Mouse (Mus musculus) embryo, embryonic 10 days (tissue): ENCODE data around the gene Dnm1.
A peak's percentile ranks its signal among the peaks of the same experiment; 100 is the strongest.
"Not testable (repeated sequence)": the region's sequence is repeated elsewhere in the genome, so short reads cannot be mapped to it uniquely, and the experiment has no call there.

ENCODE experiments used
- DNase-seq: peaks from one replicate; pipeline ENCODE4 v3.0.0-alpha.2; 2015; ENCODE audit warnings: low spot score

Dnm1 gene

DNA sequence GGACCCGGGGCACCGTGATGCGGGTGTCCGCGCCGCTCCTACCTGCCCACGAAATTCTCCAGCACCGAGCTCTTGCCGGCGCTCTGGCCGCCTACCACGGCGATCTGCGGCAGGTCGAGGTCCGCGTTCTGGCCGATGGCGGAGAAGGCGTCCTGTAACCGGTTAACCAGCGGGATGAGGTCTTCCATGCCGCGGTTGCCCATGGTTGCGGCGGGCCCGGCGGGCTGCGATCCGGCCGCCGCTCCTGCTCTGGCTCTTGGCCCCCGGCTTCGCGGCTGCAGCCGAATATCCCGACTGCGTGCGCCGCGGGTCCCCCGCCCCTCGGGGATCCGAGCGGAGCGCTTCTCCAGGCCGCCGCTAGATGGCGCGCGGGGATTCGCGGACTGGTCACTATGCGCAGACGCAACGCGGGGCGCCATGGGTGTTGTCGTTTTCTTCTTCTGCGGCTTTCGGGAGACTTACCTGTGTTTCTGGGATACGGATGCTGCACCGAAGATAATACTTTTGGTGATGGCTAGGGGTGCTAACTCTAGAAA, at the start of gene Dnm1:
Gene Dnm1, minus strand, starts transcription at position 332 of the 536 bp plus-strand sequence.
- DNase-seq: peak; percentile 92

DNA sequence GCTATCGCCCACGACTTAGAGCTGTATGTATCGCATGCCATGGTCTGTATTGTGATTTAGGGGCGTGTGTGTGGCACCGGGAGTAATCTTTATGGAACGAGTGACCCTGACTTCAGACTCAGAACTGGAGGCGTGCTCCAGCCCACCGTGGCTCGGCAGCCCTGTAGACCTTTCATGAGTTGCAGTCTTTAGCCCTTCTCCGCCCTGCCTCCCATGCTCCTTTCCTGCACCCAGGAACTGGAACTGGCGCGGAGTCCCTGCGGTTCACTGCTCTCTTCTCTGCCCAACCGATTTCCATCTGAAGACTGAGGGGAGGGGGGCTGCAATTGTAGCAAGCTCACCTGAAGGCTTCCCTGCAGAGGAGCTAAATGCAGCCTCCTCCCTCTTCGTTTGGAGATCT, 43.6 kb upstream of the Dnm1 start:
- peak; percentile 36 for DNase-seq

DNA sequence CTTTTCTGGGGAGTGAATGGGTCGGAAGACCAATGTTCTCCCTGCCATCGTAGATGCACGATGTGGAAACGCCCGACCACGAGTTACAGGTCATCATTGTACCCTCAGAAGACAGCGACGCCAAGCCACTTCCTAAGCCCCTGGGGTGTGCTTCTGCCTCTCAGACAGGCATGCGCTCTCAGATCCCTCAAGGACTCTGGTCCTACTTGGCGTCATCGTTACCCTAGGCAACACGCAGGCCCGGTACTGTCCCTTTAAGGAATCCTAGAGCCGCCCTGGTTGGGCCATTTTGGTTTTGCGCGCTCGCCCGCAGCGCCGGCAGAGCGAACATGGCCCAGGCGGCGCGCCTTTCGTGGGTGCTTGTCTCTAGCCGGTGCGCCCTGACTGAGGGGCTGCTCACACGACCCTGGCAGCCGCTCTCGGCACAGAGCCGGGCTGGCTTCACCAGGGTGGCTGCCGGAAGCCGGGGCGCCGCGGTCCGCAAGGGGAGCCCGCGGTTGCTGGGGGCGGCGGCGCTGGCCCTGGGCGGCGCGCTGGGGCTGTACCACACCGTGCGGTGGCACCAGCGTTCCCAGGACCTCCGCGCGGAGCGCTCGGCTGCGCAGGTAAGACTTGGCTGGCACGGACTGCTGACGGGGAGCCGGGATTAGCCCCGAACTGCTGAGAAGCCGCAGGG, 42.9 kb upstream of the Dnm1 start:
- DNase-seq: peak; percentile 96

DNA sequence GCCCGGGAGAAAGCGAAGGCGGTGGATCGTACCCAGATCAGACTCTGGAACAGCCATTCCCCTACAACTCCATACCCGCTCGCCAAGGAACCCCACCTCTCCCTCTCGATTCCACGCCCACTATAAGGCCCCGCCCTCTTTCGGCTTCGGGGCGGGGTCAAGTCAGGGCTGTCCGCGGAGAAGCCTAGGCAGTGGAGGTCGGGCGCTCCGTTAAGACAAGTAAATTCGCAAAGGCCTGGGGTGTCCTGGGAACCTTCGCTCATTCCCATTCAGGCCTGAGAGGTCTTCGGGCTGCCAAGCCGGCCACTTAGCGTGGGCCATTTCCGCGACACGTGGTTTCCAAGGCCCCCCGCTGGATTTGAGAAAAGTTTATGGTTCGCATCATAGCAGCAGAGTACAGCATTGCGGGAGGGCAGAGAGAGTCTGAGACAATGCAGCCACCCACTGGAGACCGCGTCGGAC, 42.4 kb upstream of the Dnm1 start, which contains the start of gene Ptges2:
Gene Ptges2, plus strand, starts transcription at position 413 of the 462 bp plus-strand sequence.
- DNase-seq: peak; percentile 91

DNA sequence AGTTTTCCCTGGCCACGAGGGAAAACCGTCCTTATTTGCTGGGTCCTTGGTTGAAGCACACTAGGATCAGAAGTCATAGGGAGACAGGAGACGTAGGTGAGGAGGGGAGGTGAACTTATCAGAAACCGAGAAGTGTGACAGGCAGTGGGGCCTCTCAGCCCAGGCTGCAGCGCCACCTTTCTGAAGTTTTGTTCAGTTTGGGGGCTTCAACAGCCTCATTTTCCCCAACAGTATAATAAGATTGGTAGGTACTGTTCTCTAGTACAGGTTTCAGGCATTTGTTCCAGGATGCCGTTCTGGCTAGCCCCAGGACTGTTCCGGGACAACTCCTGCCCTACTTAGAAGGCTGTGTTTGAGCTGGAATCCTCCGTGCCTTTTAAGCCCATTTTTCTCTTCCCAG, 41.8 kb upstream of the Dnm1 start:
- DNase-seq: peak; percentile 59

DNA sequence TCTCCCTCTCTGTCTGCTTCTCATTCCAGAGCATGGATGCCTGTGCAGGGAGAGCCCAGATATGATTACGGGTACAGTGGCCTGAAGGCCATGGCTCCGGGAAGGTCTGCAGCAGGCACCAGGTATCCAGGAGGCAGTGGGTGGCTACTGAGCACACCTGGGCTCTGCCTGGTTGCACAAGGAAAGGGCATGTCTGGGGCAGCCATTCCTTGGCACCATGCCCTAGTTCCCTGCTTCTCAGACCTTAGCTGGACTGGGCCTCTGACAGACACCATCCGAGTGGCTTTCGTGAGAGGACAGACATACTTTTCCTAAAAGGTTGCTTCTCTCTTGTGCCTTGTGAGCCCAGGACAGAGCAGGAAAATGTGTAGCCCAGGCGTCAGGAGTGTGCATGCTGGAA, 38.9 kb upstream of the Dnm1 start:
- no peak for DNase-seq

DNA sequence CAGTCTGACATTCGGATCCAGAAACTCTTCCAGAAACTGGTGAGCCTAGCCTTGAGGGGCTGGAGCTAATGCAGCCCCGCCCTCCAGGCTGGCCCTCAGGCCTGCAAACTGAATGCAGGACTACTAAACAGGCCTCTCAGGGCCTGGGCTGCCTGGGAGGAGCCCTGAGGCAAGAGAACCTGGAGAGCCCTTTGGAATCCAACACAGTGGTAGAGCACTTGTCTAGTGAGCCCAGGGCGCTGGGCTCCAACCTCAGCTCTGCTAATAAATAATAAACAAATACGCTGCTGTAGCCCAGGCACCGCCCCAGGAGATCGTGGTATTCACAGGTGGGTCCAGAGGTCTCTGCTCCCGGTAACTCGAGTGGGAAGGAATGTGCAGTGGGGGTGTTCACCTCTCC, 37.7 kb upstream of the Dnm1 start:
- no peak for DNase-seq

DNA sequence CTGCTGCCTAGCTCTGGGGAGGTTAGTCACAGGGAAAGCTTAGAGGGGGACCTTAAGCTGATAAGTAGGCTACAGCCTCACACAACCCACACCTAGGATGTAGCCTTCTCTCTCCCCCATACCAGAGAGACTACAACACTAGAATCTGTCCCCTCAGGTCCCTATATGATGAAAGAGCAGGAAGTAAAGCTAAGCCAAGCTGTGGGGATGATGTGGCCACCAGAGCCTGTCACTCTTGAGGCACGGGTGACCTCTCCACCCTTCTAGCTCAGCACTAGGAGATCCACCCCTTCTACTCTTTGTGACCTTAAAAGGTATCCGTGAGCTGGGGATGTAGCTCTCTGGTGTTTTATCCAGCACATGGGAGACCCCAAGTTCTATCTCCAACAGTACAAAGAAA, 36.0 kb upstream of the Dnm1 start:
- no peak for DNase-seq

DNA sequence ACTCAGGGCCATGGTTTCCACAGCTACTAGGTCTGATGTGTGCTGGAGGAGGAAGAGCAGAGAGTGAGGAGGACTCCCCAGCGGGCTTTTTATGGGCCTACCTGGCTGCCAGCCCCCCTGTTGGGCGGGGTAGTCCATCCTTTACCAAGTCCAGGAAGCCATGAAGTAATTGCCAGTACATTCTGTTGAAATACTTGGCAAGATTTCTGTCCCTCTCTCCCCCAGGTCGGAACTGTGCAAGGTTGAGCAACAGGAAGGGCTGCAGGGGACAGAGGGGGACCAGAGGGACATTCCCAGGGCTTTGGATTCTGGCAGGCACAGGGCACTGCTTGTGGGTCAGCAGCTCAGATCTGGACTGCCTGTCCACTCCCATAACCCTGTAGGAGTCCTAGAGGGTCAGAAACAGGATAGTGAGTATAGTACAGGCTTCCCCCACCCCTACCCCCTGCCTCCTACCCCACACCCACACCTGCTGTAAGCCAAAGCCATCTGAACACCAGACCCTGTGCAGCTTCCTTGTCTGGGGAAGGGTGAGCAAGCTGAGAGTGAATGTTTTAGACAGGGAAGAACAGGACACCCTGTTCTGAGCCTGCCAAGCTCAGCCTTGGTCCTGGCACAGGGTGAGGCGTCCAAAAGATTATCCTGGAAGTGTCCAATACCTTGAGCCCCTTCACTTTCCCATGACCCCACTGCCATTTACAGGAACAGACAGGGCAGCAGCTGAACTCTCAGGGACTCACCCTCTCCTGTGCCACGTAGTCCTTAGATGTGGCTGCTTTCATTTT, 34.8 kb upstream of the Dnm1 start, which contains the start of gene Lcn2:
Gene Lcn2, minus strand, starts transcription at position 547 of the 785 bp plus-strand sequence.
- DNase-seq: no peak

DNA sequence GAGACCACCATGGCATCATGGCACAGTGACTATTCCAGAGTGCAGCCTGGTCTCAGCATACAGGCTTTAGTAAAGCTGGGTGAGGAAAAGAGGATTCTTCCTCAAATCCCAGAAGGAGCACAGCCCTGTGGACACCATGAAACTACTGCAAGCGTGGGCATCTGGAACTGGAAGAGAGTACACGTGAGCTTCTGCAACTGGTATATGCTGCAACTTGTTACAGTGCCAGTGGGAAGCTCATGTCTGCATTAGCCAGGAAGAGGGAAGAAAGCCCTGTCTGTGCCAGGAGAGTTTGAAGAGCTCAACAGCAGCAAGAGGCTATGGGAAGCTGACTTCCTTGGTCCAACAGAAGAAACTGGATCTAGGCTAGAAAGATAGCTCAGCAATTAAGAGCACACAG, 29.6 kb upstream of the Dnm1 start:
- no peak for DNase-seq

DNA sequence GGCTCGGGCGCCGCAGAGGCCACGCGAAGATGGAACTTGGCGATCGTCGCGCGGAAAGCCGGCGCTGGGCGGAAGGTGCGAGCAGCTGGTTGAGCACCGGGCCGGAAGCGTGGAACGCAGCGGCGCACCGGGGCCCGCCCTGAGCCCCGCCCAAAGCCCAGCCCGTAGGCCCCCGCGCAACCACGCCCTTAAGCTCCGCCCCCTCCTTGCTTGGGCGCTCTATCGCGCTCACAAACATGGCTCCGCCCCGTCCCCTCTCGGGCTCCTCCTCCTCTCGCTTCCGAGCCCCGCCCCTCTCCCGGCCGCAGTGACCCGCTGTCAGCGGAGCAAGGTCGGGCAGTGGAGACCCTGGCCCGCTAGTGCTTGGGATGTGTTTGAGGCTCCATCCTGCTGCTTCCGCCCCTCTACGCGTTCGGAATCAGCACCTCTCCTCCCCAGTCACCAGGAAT, 28.7 kb upstream of the Dnm1 start, which contains the start of gene 1110008P14Rik:
Gene 1110008P14Rik, minus strand, starts transcription at position 164 of the 449 bp plus-strand sequence.
- peak; percentile 99 for DNase-seq

DNA sequence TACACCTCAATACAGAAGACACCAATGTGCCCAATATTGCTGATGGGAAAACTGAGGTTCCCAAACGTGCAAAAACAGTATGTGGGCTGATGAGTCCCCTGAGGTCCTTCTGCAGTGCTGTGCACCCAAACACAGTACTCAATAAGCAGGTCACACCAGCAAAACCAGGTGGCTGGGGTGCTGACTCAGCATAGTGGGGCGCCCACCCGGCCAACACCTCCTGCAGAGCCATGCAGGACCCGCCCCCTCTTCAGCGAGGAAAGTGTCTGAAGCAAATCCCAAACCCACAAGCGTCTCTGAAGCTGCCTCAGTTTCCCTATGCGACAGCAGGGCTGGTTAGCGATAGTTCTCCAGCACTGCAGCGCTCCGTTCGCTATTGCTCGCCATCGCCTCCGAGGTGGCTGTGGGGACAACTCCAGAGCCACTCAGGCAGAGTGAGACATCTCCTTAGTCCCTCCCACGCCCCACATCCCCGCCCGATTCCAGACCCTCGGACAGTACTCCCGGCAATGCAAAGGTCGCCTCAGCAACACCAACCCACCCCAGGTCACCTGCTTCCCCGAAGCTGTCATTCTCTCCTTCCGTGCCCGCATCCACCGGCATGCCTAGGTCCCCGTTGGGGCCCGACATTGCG, 28.1 kb upstream of the Dnm1 start:
- peak; percentile 55 for DNase-seq

DNA sequence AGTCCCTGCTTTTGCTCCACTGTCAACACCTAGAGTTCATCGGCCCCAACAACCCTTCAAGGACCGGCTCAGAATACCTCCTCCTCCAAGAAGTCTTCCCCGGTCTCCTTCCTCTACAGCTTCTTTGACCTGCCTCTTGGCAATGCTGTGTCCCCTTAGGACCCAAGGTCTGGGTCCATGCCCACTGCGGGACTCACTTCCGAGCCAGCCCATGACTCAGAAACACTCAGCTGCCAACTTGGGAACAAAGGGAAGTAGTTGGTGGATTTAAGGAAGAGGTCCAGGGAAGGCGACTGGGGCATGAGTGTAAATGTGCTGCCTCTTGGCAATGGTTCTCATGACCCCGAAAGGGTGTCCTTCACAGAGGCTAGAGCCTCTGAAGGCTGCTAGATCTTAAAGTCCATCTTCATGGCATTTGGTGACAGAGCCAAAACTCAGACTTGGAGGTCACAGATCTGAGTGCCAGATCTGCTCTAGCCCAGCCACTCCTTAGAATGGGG, 26.9 kb upstream of the Dnm1 start:
- DNase-seq: no peak

DNA sequence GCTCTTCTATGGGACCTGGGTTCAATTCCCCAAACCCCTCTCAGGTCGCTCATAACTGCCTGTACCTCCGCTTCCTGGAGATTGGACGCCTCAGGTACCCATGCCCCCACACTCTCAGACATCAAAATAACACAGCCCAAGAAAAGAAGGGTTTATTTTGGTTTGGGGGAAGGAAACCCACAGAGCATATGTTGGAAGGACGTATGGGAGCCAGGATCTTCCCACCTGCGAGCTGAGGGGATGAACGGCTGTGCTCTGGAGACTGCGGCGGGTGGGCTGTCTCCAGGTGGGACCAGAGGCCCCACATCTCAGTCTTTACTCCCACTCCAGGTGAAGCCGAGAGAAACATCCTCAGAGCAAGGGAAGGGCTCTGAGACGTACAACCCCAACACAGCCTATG, 23.8 kb upstream of the Dnm1 start:
- DNase-seq: no peak

DNA sequence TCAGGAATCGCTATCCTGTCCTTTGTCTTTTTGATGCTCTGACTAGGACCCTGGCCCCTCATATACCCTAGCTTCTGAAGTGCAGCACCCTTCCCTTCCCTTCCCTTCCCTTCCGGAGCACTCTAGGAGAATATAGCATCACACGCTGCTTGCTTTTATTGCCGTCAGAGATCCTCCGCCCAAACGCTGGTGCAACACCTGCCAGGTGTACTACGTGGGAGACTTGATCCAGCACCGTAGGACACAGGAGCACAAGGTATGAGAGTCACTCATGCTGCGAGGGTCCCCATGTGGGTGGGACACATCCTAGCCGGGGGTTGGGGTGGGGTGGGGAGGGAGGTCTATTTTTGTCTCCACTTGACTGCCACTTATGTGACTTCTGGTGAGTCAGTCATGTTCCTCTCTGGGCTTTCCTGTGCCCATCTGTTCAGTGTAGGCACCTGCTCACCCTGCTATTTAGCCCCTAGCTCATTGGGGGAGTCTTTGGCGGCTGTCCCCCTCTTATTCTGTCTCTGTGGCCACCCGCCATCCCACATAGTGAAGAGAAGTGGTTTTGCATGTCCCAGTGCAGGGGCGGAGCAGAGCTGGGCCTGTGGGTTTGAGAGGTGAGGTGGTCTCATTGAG, 22.3 kb upstream of the Dnm1 start:
- no peak for DNase-seq

DNA sequence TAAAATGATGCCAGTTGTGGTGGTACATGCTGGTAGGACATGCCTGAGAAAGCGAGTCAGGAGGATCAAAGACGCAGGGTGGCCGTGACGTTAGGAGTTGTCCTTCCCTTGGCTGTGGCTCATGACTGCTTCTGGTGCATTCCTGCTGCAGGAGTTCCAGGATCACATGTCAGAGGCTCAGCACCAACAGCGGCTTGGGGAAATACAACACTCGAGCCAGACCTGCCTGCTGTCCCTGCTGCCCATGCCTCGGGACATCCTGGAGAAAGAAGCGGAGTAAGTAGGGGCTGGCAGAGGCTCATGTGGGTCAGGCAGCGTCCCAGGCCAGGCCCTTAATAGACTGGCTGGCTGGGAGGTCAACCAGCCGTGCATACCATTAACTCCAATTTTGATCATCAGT, 21.1 kb upstream of the Dnm1 start:
- DNase-seq: no peak

DNA sequence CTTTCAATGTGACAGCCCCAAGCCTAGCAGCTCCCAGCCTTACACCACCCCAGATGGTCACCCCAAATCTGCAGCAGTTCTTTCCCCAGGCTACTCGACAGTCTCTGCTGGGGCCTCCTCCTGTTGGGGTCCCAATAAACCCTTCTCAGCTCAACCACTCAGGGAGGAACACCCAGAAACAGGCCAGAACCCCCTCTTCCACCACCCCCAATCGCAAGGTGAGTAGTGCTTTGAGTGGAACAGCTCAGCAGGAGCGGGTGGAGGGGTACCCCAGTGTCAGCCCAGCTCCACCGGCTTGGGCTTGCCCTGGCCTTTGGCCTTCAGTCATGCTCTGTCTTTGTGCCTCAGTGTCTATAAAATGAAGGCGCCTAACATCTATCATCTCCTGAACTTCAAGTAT, 14.2 kb upstream of the Dnm1 start:
- DNase-seq: no peak

DNA sequence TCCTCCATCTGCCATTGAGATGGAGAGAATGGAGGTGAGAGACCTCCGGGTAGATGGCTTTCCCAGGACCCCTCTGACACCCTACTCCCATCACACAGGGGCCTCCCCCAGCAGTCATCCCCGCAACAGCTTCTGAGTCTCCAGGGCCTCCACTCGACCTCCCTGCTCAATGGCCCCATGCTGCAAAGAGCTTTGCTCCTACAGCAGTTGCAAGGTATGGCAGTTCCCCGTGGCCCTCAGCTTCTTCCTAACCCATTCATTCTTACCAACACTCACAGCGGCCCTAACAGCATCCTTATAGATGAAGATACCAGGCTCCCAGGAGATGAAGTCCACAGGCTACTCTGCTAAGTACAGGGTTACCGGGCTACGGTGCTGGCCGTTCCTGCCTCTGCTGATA, 11.0 kb upstream of the Dnm1 start:
- DNase-seq: no peak

DNA sequence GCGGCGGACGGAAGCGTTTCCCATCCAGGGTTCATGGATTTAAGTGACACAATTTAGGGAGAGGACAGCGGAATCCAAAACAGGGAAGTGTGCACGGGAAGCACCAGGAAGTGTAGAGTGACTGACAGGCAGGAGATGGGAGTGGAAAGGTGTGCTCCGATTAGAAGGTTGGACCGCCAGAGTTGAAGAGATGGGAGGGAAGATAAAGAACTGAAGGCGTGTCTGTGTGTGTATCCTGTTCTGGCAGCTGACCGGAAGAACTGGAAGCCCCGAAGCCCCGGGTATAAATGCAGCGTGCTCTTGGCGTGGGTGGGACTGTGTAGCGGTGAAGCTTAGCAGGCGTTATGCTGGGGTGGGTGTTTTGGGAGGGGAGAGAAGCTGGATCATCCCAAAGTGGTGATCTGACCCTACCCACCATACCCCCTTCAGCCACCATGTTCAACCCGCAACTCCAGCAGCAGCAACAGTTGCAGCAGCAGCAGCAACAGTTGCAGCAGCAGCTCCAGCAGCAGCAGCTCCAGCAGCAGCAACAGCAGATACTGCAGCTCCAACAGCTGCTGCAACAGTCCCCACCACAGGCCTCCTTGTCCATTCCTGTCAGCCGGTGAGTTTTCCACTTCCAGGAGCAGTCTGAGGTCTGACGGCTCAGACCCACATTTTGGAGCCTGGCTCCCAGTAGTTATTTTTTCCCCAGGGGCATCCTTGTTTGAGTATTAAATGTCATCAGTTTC, 10.4 kb upstream of the Dnm1 start:
- peak; percentile 54 for DNase-seq

DNA sequence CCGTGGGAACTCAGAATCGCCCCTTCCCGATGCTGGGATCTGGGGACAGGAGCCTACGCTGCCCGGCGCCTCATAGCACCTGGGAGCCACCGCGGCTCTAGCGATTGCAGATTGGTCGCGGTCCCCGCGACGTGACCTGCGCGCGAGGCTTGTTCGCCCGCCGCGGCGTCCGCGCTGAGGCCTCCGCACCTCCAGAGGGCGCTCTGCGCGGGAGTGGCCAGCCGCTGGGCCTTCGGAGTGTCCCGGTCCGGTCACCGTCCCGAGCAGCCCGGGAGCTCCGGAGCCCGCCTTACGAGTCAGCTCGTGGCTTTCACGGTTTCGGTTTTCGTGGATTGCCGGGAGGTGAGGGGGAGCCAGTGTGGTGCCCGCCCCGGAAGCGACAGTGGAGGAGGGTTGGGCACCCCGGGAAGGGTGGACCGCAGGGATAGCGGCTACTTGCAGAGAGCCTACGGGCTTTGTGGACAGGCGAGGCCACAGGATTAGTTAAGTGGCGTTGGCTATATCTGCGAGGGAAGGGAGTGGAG, 9.7 kb upstream of the Dnm1 start:
- DNase-seq: peak; percentile 84

DNA sequence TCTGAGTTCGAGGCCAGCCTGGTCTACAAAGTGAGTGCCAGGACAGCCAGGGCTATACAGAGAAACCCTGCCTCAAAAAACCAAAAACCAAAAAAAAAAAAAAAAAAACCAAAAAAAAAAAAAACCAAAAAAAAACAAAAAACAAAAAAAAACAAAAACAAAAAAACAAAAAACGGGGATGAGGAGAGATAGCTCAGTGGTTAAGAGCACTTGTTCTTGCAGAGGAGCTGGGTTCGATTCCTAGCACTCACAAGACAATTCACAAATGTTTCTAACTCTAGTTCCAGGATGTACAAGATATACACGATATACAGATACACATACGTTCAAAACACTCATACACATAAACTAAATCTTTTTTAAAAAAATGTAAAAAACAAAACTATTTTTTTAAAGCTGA, 9.1 kb upstream of the Dnm1 start:
- DNase-seq: not testable (repeated sequence)
